Mouse (Mus musculus) hindlimb bud, embryonic 11.5 days (tissue): ENCODE measurements around the gene Pax5.

Experiments used
- DNase-seq: peaks from one replicate; pipeline ENCODE4 v3.0.0-alpha.2; 2012; ENCODE audit warnings: low read depth, low spot score; ENCODE audit errors: extremely low spot score

Gene Pax5

DNA sequence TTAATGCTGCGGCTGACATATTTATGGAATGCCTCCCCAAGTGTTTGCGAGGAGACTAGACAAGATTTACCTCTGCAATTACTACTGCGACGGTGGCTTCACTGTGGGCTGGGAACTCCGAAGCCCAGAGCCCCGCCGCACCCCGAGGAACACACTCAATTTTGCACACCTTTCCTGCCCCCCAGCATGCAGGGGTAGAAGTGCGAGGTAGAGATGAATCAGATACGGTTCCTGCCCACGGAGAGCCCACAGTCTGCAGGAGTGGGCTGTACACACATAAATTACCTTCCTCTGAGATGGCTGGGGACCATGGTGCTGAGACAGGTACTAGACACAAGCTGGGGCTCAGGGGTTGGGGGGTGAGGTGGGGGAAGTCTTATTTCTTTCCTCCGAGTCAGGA, 158.8 kb downstream of the Pax5 start:
- no peak for DNase-seq

DNA sequence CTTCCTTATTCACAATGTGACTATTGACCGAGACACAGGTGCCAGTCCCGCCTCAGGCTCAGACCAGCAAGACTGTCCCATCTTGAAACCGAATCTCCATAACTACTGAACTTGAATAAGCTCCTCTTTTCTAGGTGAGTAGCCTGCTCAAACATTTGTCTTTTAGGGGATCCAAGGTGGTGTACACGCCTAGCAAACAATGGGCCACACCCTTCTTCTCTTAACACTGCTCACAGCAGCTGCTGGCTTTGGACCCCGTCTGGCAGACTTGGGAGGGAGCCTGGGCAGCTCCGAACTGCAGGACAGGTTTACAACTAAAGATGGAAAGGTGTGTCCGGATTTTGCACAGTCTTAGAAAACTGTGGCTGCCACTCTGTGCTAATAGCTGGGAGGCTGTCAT, 161.3 kb downstream of the Pax5 start:
- no peak for DNase-seq

DNA sequence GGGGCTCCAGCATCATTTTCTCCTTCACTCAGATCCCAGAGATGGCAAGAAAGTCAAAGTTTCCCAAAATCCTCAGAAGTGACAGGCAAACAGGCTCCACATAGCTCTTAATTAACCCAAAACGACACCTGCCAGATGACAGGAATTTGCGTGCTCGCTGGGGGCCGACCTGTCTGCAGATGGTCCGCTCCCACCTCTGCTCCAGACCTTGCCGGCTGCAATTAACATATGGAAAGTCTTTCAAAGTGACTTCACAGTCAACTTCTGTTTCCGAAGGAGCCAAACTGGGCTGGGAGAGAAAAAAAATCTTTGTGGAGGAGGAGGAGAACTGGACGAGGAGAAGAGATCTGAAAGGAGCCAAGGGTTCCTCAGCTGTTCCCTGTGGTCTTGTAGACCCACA, 164.6 kb downstream of the Pax5 start:
- no peak for DNase-seq

GRCm38 (mm10) chr4:44544495-44544894, 165.8 kb downstream of the Pax5 start:
- no peak for DNase-seq

DNA sequence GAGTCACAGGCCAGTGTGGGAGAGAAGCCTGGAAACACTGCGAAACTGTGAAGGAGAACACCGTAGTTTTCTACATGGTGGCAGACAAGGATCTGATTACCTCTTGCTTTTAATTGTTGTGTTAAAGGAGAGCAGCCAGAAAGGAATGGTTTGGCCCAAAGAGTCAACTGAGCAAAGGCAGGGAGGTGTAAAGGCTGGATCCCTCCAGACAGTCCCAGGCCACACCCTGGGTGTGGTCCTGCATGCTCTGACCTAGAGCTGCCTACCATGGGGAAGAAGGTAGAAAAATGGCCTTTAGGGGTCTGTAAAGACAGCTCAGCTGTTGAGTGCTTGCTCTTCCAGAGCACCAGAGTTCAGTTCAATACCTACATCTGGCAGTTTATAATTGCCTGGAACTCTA, 166.4 kb downstream of the Pax5 start:
- DNase-seq, result no peak

- DNase-seq, result no peak
Measured at GRCm38 (mm10) chr4:44542101-44542500, 168.2 kb downstream of the Pax5 start.

GRCm38 (mm10) chr4:44538488-44538887, 171.8 kb downstream of the Pax5 start:
- DNase-seq, result no peak

GRCm38 (mm10) chr4:44536794-44537193, 173.5 kb downstream of the Pax5 start:
- no peak for DNase-seq

GRCm38 (mm10) chr4:44535646-44536045, 174.6 kb downstream of the Pax5 start:
- DNase-seq, result no peak

DNA sequence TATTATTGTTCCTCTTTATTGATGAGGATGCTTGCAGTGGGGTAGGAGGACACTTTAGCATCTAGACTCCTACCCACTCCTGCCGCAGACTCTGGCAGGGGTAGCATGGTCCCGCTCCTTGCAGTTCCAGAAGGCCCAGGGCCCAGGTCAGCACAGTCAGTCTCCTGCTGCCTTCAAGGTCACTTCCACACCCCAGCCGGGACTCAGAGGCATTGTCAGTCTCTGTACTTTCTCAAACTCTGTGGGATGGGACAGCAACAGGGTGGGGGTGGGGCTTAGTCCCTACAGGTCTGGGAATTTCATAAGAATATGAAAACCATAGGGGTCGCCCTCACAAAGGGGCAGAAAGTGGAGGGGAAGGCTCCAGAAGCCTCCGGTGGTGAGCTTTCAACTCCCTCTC, 177.0 kb downstream of the Pax5 start:
- no peak for DNase-seq

GRCm38 (mm10) chr4:44532731-44533130, 177.6 kb downstream of the Pax5 start:
- DNase-seq, result no peak

GRCm38 (mm10) chr4:44525336-44525735, 185.0 kb downstream of the Pax5 start:
- no peak for DNase-seq

DNA sequence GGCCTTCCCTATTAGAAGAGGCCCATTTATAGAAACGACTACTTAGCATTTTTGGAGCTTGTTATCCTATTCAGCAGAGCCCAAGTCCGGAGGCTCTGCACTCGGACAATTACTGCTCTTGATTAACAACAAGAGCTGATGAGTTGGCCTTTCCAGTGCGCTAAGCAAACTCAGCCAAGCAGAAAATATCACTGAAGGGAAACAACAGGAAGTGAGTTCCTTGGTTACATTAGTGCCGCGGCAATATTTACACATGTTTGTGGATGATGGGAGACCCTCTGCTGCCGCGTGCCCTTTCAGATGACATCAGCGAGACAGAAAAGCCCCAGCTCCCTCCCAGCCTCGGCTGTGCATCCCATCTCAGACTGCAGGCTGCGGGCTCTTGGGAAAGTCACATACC, 191.4 kb downstream of the Pax5 start:
- no peak for DNase-seq

DNA sequence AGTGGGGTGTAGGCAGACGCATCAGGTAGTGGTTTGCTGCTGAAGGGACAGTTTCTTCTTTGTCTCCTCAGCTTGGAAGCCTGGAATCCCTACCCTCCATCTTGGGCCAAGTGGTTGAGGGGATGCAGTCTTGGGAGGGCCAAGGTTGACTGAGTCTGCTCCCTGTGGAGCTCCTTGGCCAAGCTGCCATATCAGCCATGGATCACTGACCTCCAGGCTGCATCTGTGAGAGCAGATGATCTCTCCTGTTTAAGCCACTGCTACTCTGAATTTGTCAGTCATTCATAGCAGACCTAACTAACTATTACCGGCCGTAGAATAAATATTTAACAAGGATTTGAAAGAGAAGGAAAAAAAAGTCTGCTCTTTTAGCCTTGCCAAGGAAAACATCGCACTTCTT, 196.3 kb downstream of the Pax5 start:
- no peak for DNase-seq

DNA sequence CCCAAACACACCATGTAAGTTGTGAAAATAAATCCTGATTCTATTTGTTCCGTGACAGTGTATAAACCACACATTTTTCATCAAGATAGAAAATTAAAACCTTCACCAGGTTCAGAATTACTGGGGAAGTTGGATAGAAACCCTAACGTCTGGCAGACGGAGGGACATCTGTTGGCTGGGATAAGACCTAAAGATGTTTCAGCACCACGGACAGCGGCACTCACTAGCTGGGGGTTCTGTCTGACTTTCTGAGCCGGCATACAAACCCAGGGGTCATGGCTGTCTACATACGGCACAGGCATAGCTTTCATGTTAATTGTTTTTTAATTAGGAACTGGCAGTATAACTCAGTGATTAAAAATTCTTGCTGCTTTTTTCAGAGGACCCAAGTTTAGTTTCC, 198.6 kb downstream of the Pax5 start:
- peak; percentile 80 for DNase-seq

DNA sequence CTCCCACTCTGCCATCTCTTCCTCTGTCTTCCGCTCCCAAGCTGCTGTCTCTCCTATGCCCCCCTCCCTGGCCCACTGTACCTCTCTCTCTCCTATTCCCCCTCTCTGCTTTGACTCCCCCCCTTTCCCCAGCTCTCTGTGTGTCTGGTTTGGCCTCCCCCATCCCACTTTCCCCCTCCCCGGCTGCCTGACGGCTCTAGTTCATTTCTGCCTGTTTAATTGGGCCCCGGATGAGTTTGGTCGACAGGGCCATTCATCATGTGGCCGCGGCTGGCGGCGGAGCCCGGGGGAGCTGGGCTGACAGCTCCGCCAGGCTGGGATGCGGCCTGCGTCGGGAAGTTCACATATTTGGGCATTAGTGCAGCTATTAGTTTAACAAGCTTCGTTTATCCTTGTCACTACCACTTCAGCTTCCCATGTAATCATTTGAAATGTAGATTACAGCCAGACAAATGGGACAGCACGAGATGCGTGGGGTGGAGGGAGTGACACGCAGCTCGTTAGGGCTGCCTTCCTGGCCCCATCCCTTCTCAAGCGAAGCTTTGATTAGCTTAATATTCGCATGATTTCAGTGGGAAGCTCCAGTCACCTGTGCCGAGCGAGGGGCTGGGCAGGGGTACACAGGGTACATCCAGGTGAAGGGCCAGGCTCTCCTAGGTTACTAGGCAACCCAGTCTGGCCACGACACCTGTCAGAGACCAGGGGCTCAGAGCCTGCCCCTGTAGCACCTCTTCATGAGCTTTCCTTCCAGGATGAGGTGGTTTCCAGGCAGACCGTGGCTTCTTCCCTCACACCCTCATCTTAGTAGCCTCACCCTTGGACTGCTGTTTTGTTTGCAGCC, 201.7 kb downstream of the Pax5 start:
- DNase-seq, result no peak

DNA sequence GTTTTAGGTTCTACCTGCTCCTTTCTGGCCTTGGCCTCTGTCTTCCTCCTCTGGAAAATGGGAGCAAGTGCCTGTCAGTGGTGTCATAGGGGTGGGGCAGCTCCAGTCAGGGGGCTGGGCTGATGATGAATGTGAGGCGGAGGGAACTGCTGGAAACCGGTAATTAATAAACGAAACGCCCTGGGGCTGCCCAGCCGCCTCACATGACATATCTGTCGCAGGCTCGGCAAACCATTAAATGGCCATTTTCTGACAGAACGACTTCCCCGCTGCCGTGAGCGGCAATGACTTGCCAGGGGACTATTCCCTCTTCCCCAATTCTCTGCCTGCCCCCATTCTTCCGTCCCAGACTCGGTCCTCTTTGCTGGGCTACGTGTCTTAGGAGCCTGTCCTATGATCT, 202.4 kb downstream of the Pax5 start:
- DNase-seq, result no peak

GRCm38 (mm10) chr4:44504998-44505397, 205.3 kb downstream of the Pax5 start:
- DNase-seq, result no peak

GRCm38 (mm10) chr4:44502196-44502867, 208.0 kb downstream of the Pax5 start:
- DNase-seq, result no peak

GRCm38 (mm10) chr4:44498156-44498555, 212.1 kb downstream of the Pax5 start:
- DNase-seq, result no peak

DNA sequence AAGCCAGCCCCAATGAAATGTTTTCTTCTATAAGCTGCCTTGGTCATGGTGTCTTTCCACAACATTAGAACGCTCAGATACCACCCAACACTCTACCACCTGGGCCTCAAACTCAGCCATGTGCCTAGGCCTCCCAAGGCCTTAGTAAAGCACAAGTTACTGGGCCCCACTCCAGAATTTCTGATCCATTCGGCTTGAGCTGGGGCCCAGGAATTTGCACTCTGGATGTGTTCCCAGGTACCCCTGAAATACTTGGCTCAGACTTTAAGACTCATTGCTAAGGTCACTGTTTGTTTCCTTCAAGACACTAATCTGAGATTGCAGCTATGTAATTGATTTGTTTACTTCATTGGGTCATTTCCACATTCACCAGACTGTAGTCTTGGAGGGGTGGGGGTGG, 214.5 kb downstream of the Pax5 start:
- DNase-seq, result no peak

DNA sequence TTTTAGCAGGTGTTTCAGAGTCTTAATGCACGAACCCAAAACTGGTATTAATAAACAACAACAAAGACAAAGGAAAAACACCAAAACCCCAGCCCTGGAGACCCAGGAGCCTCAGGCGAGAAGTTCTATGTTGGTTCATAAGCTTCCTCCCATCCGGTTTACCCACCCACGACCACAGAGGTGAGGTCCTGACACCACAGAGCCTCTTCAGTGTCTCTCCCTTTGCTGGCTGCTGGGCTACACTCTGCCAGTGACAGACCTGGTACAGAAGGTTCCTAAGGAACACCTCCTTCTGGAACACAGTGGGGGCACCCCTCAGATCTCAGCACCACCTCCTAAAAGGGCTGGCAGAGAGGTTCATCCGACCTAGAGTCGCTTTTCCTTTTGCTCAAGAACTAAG, 216.5 kb downstream of the Pax5 start:
- DNase-seq, result no peak

DNA sequence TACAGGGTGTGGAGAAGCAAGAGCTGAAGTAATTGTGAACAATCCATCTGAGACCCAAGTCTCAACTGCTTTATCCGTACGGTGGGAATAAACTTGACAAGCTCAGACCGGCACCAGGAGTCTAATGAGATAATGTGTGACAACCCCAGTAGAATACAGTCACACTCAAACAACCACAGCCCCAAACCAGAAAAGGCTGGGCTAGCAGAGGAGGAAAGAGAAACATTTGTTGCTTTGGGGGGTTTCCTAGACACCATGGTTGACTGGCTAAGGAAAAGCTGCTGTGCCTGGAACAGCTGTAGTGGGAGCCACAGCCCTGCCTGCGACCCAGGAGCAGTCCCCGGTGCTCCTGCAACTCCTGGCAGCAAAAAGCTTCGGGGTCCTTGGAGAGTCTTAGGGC, 219.4 kb downstream of the Pax5 start:
- no peak for DNase-seq
